Mouse (Mus musculus) urinary bladder, adult 18-20 months (tissue): ENCODE results near the gene Pef1.

Experiments used
- DNase-seq, 2 experiments: peaks; one replicate each; pipeline ENCODE4 v3.0.0; 2022; ENCODE audit warnings: low spot score in 2 of 2, mixed read lengths in 2 of 2

Gene Pef1

DNA sequence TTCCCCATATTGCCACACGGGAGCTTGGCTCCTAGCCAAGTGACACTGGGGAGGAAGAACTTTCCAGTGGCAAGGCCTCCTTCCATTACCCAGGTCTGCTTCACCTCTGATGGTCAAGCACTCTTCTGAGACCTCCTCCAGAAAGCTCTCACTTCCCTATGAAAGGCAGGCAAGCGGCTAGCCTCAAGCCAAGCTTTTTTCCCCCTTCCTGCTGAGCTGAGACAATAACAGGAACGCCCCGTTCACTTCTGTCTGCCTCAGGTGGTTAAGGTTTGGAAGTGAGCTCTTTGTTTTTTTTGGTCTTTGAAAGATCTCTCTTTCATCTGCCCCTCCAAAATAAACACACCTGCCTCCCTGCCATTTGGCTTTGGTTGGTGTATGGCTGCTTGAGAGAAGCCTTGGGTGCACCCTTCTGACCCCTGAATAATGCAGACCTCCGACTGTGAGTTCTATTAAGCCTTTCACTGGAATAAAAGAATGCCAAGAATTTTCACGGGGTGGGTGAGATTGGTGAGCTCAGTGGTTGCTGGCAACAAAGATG, at the start of gene Pef1:
Pef1 (plus strand) TSS at position 448 of the 541 bp plus-strand sequence.
- DNase-seq = no peak

- no peak for DNase-seq
Measured at GRCm38 (mm10) chr4:130053111-130053510, 49.2 kb upstream of the Pef1 start.

- no peak for DNase-seq
Measured at GRCm38 (mm10) chr4:130054727-130055126, 47.6 kb upstream of the Pef1 start.

- DNase-seq = no peak
Measured at GRCm38 (mm10) chr4:130055160-130056010, 47.0 kb upstream of the Pef1 start.

- DNase-seq = no peak
Measured at GRCm38 (mm10) chr4:130056011-130056322, 46.4 kb upstream of the Pef1 start.

DNA sequence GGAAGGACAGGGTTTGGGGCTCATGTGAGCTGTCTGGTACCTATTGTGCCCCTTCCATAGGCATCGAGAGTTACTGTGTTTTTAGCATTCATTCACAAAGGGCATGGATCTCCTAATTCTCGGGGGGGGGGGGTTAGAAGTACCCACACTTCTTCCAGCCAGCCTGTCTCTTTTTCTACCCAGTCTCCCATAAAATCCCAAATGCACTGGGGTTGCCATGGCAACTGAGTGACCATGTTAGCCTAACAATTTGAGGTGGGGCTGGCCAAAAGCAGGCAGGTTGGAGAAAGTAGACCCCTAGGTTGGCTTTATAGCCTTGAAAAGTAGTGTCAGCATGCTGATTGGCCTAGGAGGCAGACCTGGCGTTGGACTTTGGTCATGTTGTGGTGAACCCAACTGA, 45.9 kb upstream of the Pef1 start:
- no peak for DNase-seq

- DNase-seq = no peak
Measured at GRCm38 (mm10) chr4:130060937-130061336, 41.4 kb upstream of the Pef1 start.

DNA sequence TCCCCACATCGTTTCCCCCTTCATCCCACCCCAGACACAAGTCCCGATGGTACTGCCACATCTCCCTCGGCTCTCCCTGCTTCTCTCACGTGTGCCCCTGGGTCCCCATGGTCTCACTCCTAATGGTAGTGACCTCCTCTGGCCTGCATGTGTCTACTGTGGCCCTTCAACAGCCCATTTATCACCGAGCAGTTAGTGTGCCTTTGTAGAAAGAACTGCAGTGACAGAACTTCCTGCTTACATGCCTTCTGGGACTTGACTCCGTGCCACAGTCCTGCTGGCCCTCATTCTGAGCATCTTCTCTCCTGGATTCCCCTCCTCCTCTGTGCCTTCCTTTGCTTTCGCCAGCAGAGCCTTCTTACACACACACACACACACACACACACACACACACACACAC, 39.2 kb upstream of the Pef1 start:
- no peak for DNase-seq

GRCm38 (mm10) chr4:130066816-130067215, 35.5 kb upstream of the Pef1 start:
- DNase-seq = no peak

DNA sequence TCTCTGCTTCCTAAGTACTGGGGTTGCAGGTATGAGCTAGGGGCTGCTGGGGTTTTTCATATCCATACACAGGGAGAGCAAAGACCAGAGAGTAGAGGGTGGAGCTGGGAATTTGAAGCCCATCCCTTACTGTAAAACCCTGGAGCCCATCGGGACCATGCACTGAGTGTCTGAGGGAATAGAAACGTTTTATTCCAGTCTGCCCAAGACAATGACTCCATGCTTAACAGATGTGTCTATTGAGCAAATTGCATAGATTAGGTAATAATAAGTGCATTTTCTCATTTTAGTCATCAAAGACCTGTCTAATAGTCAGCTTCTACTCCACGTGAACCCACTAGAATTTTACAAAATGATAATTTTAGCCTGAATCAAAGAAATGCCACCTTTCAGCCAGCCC, 31.8 kb upstream of the Pef1 start:
- DNase-seq = no peak

DNA sequence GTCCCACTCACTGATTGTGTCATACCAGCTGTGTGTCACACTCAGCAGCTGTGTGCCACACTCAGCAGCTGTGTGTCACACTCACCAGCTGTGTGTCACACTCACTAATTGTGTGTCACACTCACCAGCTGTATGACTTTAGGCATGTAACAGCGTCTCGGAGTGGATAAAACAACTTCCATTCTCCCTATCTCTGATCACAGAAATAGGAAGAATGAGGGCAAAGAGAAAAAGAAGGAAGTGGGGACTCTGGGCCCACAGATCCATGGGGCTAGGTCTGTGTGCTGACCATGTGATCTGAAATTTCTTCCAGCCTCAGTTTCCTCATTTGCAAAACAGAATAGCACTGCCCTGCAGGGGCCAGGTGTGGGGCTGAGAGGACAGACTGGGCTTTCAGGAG, 30.6 kb upstream of the Pef1 start:
- no peak for DNase-seq

DNA sequence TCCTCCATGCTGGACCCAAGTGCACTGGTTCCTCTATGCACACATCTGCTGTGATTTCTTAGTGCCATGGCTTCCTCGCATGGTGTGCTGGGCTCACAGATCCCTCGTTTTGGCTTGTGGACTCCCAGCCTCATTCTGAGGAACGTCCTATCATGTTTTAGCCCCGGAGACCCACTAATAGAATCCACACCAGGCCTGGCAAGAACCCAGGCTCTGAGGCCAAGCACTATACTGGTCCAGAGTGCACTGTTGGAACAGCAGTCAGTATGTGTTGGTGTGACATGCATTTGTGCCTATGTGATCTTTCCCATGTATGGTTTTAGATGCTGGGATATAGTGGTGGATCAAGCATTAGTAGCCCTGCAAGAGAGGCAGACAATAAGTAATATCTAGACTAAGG, 29.0 kb upstream of the Pef1 start:
- no peak for DNase-seq

GRCm38 (mm10) chr4:130074761-130075515, 27.4 kb upstream of the Pef1 start:
- no peak for DNase-seq

DNA sequence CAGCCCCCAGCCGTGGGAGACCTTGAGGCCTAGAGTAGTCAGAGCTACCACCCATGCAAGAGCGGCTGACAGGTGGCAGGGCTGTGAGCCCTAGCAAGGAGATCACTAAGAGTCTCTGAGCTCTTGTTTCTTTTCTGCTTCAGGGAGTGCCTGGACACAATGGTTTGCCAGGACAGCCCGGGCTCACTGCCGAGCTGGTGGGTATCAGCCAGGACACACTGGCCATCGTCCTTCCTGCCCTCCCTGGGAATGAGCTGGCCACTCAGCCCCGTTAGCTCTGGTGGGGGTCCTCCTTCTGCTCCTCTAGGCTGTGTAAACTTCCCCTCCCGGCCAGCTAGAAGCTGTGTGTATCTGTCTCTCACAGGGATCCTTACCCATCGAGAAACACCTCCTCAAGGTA, 25.5 kb upstream of the Pef1 start:
- DNase-seq = no peak

DNA sequence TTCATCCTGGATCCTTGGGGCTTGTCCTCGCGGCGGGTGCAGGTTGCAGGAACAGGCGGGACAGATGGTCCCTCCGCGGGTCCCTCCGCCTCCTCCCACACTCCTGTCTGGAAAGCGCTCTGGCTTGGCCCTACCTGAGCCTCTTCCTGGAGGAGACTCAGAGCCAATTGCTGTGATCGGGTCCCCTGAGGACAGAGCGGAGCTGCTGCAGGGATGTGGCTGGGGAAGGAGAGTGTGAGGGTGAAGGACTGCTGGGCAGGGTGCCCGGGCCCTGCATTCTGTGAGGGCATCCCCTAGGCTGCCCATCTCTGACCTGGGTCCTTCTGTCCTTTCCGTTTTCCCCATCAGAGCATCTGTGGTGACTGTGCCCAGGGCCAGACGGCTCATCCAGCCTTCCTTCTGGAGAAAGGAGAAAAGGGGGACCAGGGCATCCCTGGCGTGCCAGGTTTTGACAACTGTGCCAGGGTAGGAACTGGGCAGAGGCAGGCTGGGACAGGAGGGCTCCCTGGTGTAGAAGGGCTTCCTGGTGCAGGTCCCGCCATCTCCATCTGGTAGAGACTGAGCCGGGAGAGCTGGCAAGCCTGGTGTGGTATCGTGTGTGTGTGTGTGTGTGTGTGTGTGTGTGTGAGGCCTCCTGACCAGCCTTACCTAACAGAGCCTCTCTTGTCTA, 23.4 kb upstream of the Pef1 start:
- DNase-seq = no peak

- DNase-seq = no peak
Measured at GRCm38 (mm10) chr4:130079521-130079920, 22.8 kb upstream of the Pef1 start.

DNA sequence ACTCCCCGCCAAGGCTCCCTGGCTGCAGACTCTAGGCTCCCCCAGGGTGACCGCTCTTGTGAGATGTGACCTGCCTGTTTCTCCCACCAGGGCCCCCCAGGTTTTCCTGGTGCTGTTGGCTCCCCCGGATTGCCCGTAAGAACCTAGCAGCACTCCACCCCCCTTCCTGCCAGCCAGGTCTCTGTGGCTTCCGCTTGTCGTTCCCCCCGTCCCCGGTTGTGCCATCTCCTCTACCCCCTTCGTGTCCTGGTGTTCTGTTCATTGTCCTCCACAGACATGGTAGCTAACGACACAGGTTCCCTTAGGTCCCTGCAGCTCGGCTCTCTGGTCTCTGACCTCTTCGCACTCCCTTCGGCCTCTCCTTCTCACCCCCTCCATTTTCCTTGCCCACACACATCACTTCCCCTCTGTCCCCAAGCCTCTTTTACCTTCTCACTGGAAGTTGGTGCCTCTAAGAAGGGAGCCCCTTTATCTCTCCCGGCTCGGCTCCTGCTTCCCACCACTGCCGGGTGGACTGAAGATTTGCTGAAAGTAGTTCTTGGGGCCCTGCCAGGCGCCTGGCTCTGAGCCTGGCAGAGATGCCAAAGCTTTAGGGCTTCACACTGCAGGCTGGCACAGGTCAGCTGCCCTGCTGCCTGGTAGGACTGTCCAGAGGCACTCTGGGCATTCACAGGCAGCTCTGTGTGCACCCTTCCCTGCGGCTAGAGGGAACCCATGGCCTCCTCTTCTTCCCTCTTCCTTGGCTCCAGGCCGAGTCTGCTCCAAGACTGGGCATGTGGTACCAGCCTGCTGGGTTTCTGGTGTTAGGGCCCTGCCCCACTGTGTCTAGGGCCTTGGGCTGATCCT, 20.8 kb upstream of the Pef1 start:
- DNase-seq = no peak

- no peak for DNase-seq
Measured at GRCm38 (mm10) chr4:130082211-130082610, 20.1 kb upstream of the Pef1 start.

DNA sequence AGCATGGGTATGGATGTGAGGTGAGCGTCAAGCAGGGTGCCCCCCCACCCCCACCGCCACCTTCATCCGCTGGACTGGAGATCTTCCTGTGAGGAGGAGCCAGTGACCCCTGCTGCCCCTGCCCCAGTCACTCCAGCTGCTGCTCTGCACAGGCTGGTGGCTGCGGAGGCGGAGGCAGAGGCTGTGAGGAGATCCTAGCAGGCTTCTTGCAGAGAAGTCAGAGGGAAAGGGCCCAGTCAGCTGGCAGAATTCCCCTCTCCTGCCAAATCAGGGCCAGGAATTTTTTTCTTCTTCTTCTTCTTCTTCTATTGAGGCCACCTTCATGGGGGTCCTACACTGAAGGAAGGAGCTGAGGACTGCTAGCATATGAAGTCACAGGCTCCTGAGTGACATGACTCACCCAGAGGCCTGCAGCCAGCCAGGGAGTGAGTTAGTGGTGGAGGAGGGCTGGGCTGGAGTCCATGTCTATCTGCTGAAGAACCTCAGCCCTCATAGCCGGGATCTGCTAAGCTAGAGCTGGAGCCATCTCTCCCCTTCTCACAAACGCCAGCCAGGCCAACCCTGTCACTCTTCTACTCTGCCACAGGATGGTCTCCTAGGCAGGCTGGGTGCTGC, 17.9 kb upstream of the Pef1 start:
- peak in 1 of 2 experiments; percentile 48 for DNase-seq

DNA sequence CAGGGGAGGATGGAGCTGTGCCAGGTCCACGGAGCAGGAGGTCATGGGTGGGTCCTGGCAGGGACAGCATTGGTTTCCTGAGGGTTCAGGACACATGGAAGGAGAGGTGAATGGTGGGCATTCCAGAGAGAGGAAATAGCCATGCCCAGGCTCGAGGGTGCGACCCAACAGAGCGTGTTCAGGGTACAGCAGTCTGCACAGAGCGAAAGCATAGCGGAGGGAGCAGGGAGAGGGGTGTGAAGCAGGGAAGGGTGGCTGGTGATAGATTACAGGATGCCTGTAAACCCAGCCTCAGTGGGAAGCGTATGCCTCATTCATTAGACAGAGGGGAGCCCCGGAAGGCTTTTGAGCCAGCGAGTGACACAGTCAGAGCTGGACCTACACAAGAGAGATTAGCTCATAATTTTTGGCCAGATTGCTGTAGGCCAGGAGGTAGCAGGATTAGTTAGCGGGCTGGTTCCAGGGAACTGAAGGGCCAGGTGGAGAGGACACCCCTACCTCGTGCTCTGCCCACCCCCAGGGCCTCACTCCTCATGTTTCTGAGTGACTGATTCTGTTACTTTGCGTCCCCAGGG, 17.0 kb upstream of the Pef1 start:
- DNase-seq = no peak

DNA sequence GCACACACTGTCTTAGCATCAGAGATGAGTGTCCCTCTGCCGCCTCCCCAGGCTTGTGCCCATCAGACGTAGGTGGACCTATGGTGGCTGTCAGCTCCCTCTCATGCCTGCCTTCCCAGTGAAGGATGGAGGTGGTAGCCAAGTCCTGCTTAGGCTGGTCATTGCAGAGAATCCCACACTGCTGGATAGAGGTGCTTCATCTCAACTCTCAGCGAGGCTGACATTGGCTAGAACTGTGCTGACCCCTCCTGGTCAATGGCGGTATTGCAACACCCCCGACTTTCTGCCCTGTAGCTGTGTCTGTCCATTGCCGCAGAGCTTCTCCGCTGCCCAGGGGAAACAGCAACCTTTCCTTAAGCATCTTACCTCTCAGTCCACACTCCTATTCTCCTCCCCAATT, 15.1 kb upstream of the Pef1 start:
- DNase-seq = peak; percentile 81 to 97
